Mouse (Mus musculus) intestine, embryonic 15.5 days (tissue): ENCODE measurements around the gene Asic2. TPM values are rescaled to one million over a fixed set of nuclear protein-coding genes. Genes with fewer than 3 reads are reported as not detected.

Experiments used
- ATAC-seq: fragments of 200-750 bp; cut with Nextera tagmentation; 2 replicates; pipeline ENCODE4 v1.8.0; 2017; ENCODE audit warnings: moderate TSS enrichment, moderate library complexity
- H3K27ac ChIP-seq: fragments of 300-500 bp; sonication (generic); 2 replicates; pipeline ENCODE4 v1.5.1; 2015; ENCODE audit warnings: mild to moderate bottlenecking, inconsistent platforms
- H3K27me3 ChIP-seq: fragments of 300-500 bp; sonication (generic); replicated peaks from 2 replicates; pipeline ENCODE4 v1.6.1; 2015; ENCODE audit warnings: inconsistent platforms
- H3K36me3 ChIP-seq: fragments of 300-500 bp; sonication (generic); 2 replicates; pipeline ENCODE4 v1.6.1; 2015; ENCODE audit warnings: inconsistent platforms
- H3K4me1 ChIP-seq: fragments of 300-500 bp; sonication (generic); replicated peaks from 2 replicates; pipeline ENCODE4 v1.6.1; 2015; ENCODE audit warnings: inconsistent platforms
- H3K4me2 ChIP-seq: fragments of 300-500 bp; sonication (generic); replicated peaks from 2 replicates; pipeline ENCODE4 v1.6.1; 2015; ENCODE audit warnings: mild to moderate bottlenecking, inconsistent platforms
- H3K4me3 ChIP-seq: fragments of 300-500 bp; sonication (generic); replicated peaks from 2 replicates; pipeline ENCODE4 v1.5.1; 2015; ENCODE audit warnings: inconsistent platforms
- H3K9ac ChIP-seq: fragments of 300-500 bp; sonication (generic); 2 replicates; pipeline ENCODE4 v1.6.1; 2015; ENCODE audit warnings: inconsistent platforms
- H3K9me3 ChIP-seq: fragments of 300-500 bp; sonication (generic); 2 replicates; pipeline ENCODE4 v1.6.1; 2016; ENCODE audit warnings: inconsistent platforms
- WGBS: fragments of 180-500 bp; shearing (Covaris S2); methylation state at CpG from one replicate; pipeline ENCODE4 v1.1.7; 2015; 5-methylcytosine and 5-hydroxymethylcytosine counted together
- polyA plus RNA-seq: library from polyadenylated mRNA; unstranded; fragments of >200 nt; fragmentation: Nextera tagmentation; extraction: Ambion mirVana; gene quantifications from 2 replicates; pipeline ENCODE4 v1.2.1, GENCODE M21; 2015

Gene Asic2
- polyA plus RNA-seq, 1 experiment from 2014 or later = 0.19 TPM

- Histone ChIP-seq H3K27ac (no peak overlapping the region), H3K4me2 (no peak overlapping the region), H3K27me3 (no peaks in the 10 kb centered on the region), H3K36me3 (no peaks in the 10 kb centered on the region), H3K9me3 (no peaks in the 10 kb centered on the region), H3K4me3 (no peak overlapping the region), H3K9ac (no peak overlapping the region), H3K4me1 (no peaks in the 10 kb centered on the region)
- WGBS = 70% methylated on average over 10 of the region's 10 CpGs
- peak; percentile 39; the same call in 1 of the 2 replicates for ATAC-seq
These were observed 28.1 kb upstream of the Asic2 start for GRCm38 (mm10) chr11:81996172-81996841.

GRCm38 (mm10) chr11:81983146-81983545 is 14.9 kb upstream of the Asic2 start:
- no peaks in the 10 kb centered on the region for H3K9me3 ChIP-seq
- no peaks in the 10 kb centered on the region for H3K36me3 ChIP-seq
- no peaks in the 10 kb centered on the region for H3K4me1 ChIP-seq
- H3K27ac ChIP-seq = no peak overlapping the region
- no peaks in the 10 kb centered on the region for H3K27me3 ChIP-seq
- H3K4me2 ChIP-seq = no peak overlapping the region
- H3K4me3 ChIP-seq = no peak overlapping the region
- H3K9ac ChIP-seq = no peak overlapping the region
- WGBS = 40% methylated on average over 5 of the region's 5 CpGs
- ATAC-seq = no peak

GRCm38 (mm10) chr11:81982191-81982590 is 13.9 kb upstream of the Asic2 start:
- H3K9ac ChIP-seq = no peak overlapping the region
- no peak overlapping the region for H3K4me2 ChIP-seq
- no peak overlapping the region for H3K4me3 ChIP-seq
- no peak for ATAC-seq
- WGBS = 42% methylated on average over 11 of the region's 11 CpGs
- H3K36me3 ChIP-seq = no peaks in the 10 kb centered on the region
- no peaks in the 10 kb centered on the region for H3K9me3 ChIP-seq
- H3K4me1 ChIP-seq = no peaks in the 10 kb centered on the region
- no peaks in the 10 kb centered on the region for H3K27me3 ChIP-seq
- no peak overlapping the region for H3K27ac ChIP-seq

GRCm38 (mm10) chr11:81974577-81974976 is 6.3 kb upstream of the Asic2 start:
- no peaks in the 10 kb centered on the region for H3K4me1 ChIP-seq
- H3K9me3 ChIP-seq = no peaks in the 10 kb centered on the region
- no peaks in the 10 kb centered on the region for H3K36me3 ChIP-seq
- no peak overlapping the region for H3K4me2 ChIP-seq
- H3K9ac ChIP-seq = no peak overlapping the region
- peaks cover 3% of the 10 kb centered on the region for H3K27me3 ChIP-seq
- 31% methylated on average over 5 of the region's 5 CpGs for WGBS
- H3K4me3 ChIP-seq = no peak overlapping the region
- H3K27ac ChIP-seq = no peak overlapping the region
- ATAC-seq = no peak

GRCm38 (mm10) chr11:81973699-81974098 is 5.4 kb upstream of the Asic2 start:
- ATAC-seq = no peak
- no peak overlapping the region for H3K4me3 ChIP-seq
- 54% methylated on average over 5 of the region's 5 CpGs for WGBS
- peaks cover 10% of the 10 kb centered on the region for H3K27me3 ChIP-seq
- no peak overlapping the region for H3K4me2 ChIP-seq
- H3K9me3 ChIP-seq = no peaks in the 10 kb centered on the region
- no peaks in the 10 kb centered on the region for H3K36me3 ChIP-seq
- no peaks in the 10 kb centered on the region for H3K4me1 ChIP-seq
- H3K27ac ChIP-seq = no peak overlapping the region
- H3K9ac ChIP-seq = no peak overlapping the region

GRCm38 (mm10) chr11:81972044-81972443 is 3.8 kb upstream of the Asic2 start:
- H3K36me3 ChIP-seq = no peaks in the 10 kb centered on the region
- H3K4me2 ChIP-seq = no peak overlapping the region
- no peak overlapping the region for H3K9ac ChIP-seq
- peaks cover 26% of the 10 kb centered on the region for H3K27me3 ChIP-seq
- no peaks in the 10 kb centered on the region for H3K4me1 ChIP-seq
- no peak for ATAC-seq
- no peak overlapping the region for H3K4me3 ChIP-seq
- WGBS = 56% methylated on average over 3 of the region's 3 CpGs
- no peaks in the 10 kb centered on the region for H3K9me3 ChIP-seq
- no peak overlapping the region for H3K27ac ChIP-seq

GRCm38 (mm10) chr11:81966626-81967289 is 1.5 kb downstream of the Asic2 start:
- no peak for ATAC-seq
- H3K4me2 ChIP-seq = no peak overlapping the region
- peaks cover 32% of the 10 kb centered on the region for H3K27me3 ChIP-seq
- H3K9me3 ChIP-seq = no peaks in the 10 kb centered on the region
- 14% methylated on average over 15 of the region's 15 CpGs for WGBS
- H3K27ac ChIP-seq = no peak overlapping the region
- no peak overlapping the region for H3K9ac ChIP-seq
- no peaks in the 10 kb centered on the region for H3K4me1 ChIP-seq
- H3K4me3 ChIP-seq = no peak overlapping the region
- H3K36me3 ChIP-seq = no peaks in the 10 kb centered on the region

- 64% methylated on average over 11 of the region's 11 CpGs for WGBS
- Histone ChIP-seq H3K9me3 (no peaks in the 10 kb centered on the region), H3K36me3 (no peaks in the 10 kb centered on the region), H3K9ac (no peak overlapping the region), H3K4me1 (no peaks in the 10 kb centered on the region), H3K27ac (no peak overlapping the region), H3K4me3 (no peak overlapping the region), H3K27me3 (peaks cover 32% of the 10 kb centered on the region), H3K4me2 (no peak overlapping the region)
- ATAC-seq = no peak
These were observed 2.3 kb downstream of the Asic2 start for GRCm38 (mm10) chr11:81965653-81966625.

GRCm38 (mm10) chr11:81964561-81964960 is 3.7 kb downstream of the Asic2 start:
- Histone ChIP-seq H3K4me2 (no peak overlapping the region), H3K4me1 (no peaks in the 10 kb centered on the region), H3K9ac (no peak overlapping the region), H3K36me3 (no peaks in the 10 kb centered on the region), H3K27ac (no peak overlapping the region), H3K27me3 (peaks cover 28% of the 10 kb centered on the region), H3K4me3 (no peak overlapping the region), H3K9me3 (no peaks in the 10 kb centered on the region)
- 79% methylated on average over 4 of the region's 4 CpGs for WGBS
- no peak for ATAC-seq

GRCm38 (mm10) chr11:81954398-81954797 is 13.9 kb downstream of the Asic2 start:
- WGBS = 50% methylated on average over 4 of the region's 4 CpGs

GRCm38 (mm10) chr11:81948021-81948420 is 20.2 kb downstream of the Asic2 start:
- Histone ChIP-seq H3K4me2 (no peak overlapping the region), H3K27ac (no peak overlapping the region), H3K9ac (no peak overlapping the region), H3K4me1 (no peaks in the 10 kb centered on the region), H3K9me3 (no peaks in the 10 kb centered on the region), H3K36me3 (no peaks in the 10 kb centered on the region), H3K27me3 (no peaks in the 10 kb centered on the region), H3K4me3 (no peak overlapping the region)
- WGBS = 89% methylated on average over 1 of the region's 1 CpGs
- no peak for ATAC-seq

More at GRCm38 (mm10) chr11:81954398-81954797, 13.9 kb downstream of the Asic2 start:
- Histone ChIP-seq H3K27me3 (no peaks in the 10 kb centered on the region), H3K9ac (no peak overlapping the region), H3K4me2 (no peak overlapping the region), H3K36me3 (no peaks in the 10 kb centered on the region), H3K9me3 (no peaks in the 10 kb centered on the region), H3K27ac (no peak overlapping the region), H3K4me3 (no peak overlapping the region), H3K4me1 (no peaks in the 10 kb centered on the region)
- no peak for ATAC-seq

GRCm38 (mm10) chr11:81942167-81942566 is 26.1 kb downstream of the Asic2 start:
- H3K9me3 ChIP-seq = no peaks in the 10 kb centered on the region
- H3K27me3 ChIP-seq = no peaks in the 10 kb centered on the region
- no peak overlapping the region for H3K9ac ChIP-seq
- no peak overlapping the region for H3K4me3 ChIP-seq
- no peaks in the 10 kb centered on the region for H3K4me1 ChIP-seq
- no peak overlapping the region for H3K27ac ChIP-seq
- H3K4me2 ChIP-seq = no peak overlapping the region
- 62% methylated on average over 1 of the region's 1 CpGs for WGBS
- no peaks in the 10 kb centered on the region for H3K36me3 ChIP-seq
- no peak for ATAC-seq
